ENCODE assay signal across 12 mouse cellular contexts in genomic region chr8:120051006-120051405, GRCm38 (mm10). TPM values are rescaled to one million over a fixed set of nuclear protein-coding genes. Genes with fewer than 3 reads are reported as not detected.
A peak's percentile ranks its signal among the peaks of the same experiment; 100 is the strongest.
DNase-seq lines count a peak whose midpoint lies in the region; ATAC-seq and TF ChIP-seq lines count a peak whose summit lies in the region.
"Had no signal": no experiment of that assay in that cellular context is flagged by ENCODE, and none has a peak within 500 bp of the region (broad histone marks: within the 10 kb centered on the region; RNA-seq: fewer than 3 reads in every experiment).

No protein-coding gene starts in this region.

- H3K9ac ChIP-seq in kidney, embryonic 15.5 days: no peak overlapping the region
- no peak overlapping the region for H3K9ac ChIP-seq in liver, embryonic 11.5 days (ENCODE audit: low read depth, low read length)
- H3K9ac ChIP-seq: hindbrain, embryonic 14.5 days; limb, embryonic 15.5 days had no signal

- no peak for ATAC-seq in kidney, embryonic 15.5 days (replicated peaks; ENCODE audit: low FRiP score)
- no peak for ATAC-seq in liver, embryonic 11.5 days (replicated peaks; ENCODE audit: low FRiP score)

- H3K27ac ChIP-seq in kidney, adult 2 months (ENCODE audit: insufficient read depth, low read depth, low read length): no peak overlapping the region
- no peak overlapping the region for H3K27ac ChIP-seq in kidney, embryonic 15.5 days
- H3K27ac ChIP-seq in thymus, adult 2 months (ENCODE audit: control insufficient read depth, insufficient read depth, low read length): peak overlapping the region; percentile 69
- H3K27ac ChIP-seq in liver, embryonic 11.5 days (ENCODE audit: low read depth, low read length): no peak overlapping the region
- H3K27ac ChIP-seq: hindbrain, embryonic 14.5 days had no signal

- no peaks in the 10 kb centered on the region for H3K27me3 ChIP-seq in kidney, adult 2 months (replicated peaks; ENCODE audit: control insufficient read depth, insufficient read depth, low read length)
- H3K27me3 ChIP-seq in kidney, embryonic 15.5 days: no peaks in the 10 kb centered on the region
- H3K27me3 ChIP-seq in thymus, adult 2 months (ENCODE audit: control insufficient read depth, insufficient read depth, low read length): no peaks in the 10 kb centered on the region
- H3K27me3 ChIP-seq in liver, embryonic 11.5 days (replicated peaks; ENCODE audit: control insufficient read depth, insufficient read depth, low read length): peaks cover 5% of the 10 kb centered on the region; the same call in 1 of the 2 replicates
- H3K27me3 ChIP-seq: limb, embryonic 15.5 days had no signal

- no peak overlapping the region for H3K4me2 ChIP-seq in kidney, embryonic 15.5 days
- no peak overlapping the region for H3K4me2 ChIP-seq in liver, embryonic 11.5 days
- H3K4me2 ChIP-seq: hindbrain, embryonic 14.5 days; limb, embryonic 15.5 days; midbrain, embryonic 11.5 days had no signal

- DNase-seq in kidney, adult 2 months: peak; percentile 70
- peak; percentile 91 for DNase-seq in Muller cell, postnatal 12 days (ENCODE audit: inconsistent ontology term)
- DNase-seq in fibroblast of lung, adult 2 months (ENCODE audit: low read depth): peak; percentile 50
- DNase-seq in thymus, adult 2 months: peak; percentile 58
- no peak for DNase-seq in embryo, embryonic 11 days
- no peak for DNase-seq in liver, embryonic 11.5 days (ENCODE audit: low spot score)
- DNase-seq: layer of hippocampus, adult 9-11 months had no signal

- H3K4me1 ChIP-seq in kidney, adult 2 months (ENCODE audit: control insufficient read depth, insufficient read depth, low read length): peaks cover 10% of the 10 kb centered on the region
- H3K4me1 ChIP-seq in kidney, embryonic 15.5 days: peaks cover 21% of the 10 kb centered on the region
- peaks cover 40% of the 10 kb centered on the region for H3K4me1 ChIP-seq in thymus, adult 2 months (replicated peaks; ENCODE audit: control insufficient read depth, insufficient read depth, low read length)
- H3K4me1 ChIP-seq in liver, embryonic 11.5 days (replicated peaks; ENCODE audit: control insufficient read depth, insufficient read depth, low read length): 0 out of 2 replicates have a peak, but pooled peaks cover 3% of the 10 kb centered on the region

- H3K36me3 ChIP-seq in kidney, adult 2 months (ENCODE audit: control insufficient read depth, insufficient read depth, low read length): no peaks in the 10 kb centered on the region
- no peaks in the 10 kb centered on the region for H3K36me3 ChIP-seq in kidney, embryonic 15.5 days
- no peaks in the 10 kb centered on the region for H3K36me3 ChIP-seq in thymus, adult 2 months (ENCODE audit: control insufficient read depth, insufficient read depth, low read length)
- no peaks in the 10 kb centered on the region for H3K36me3 ChIP-seq in liver, embryonic 11.5 days (ENCODE audit: control insufficient read depth, insufficient read depth, low read length)
- H3K36me3 ChIP-seq: limb, embryonic 15.5 days had no signal

- 21% methylated on average over 4 of the region's 4 CpGs for WGBS in kidney, adult 2 months
- WGBS in kidney, embryonic 15.5 days: 31% methylated on average over 4 of the region's 4 CpGs
- WGBS in thymus, adult 2 months: 4% methylated on average over 4 of the region's 4 CpGs
- 38% methylated on average over 4 of the region's 4 CpGs for WGBS in liver, embryonic 11.5 days

- no peak for TF ChIP-seq CTCF in kidney, adult 2 months (conservative IDR thresholded peaks at IDR 0.05; ENCODE audit: insufficient read depth, insufficient read length, low read depth, low read length)
- no peak for TF ChIP-seq CTCF in thymus, adult 2 months (IDR thresholded peaks at IDR 0.05; ENCODE audit: borderline replicate concordance, control insufficient read depth, extremely low read depth, insufficient read depth, low read length, poor library complexity)

- TF ChIP-seq POLR2A in kidney, adult 2 months (IDR thresholded peaks at IDR 0.05; ENCODE audit: low read depth, low read length): no peak
- TF ChIP-seq POLR2A in thymus, adult 2 months (IDR thresholded peaks at IDR 0.05; ENCODE audit: control insufficient read depth, extremely low read depth, insufficient read depth, low read length, poor library complexity): no peak

- H3K4me3 ChIP-seq in kidney, adult 2 months (ENCODE audit: insufficient read depth, low read depth, low read length): no peak overlapping the region
- H3K4me3 ChIP-seq in kidney, embryonic 15.5 days (replicated peaks): no peak overlapping the region
- no peak overlapping the region for H3K4me3 ChIP-seq in thymus, adult 2 months (ENCODE audit: control insufficient read depth, insufficient read depth, low read length)
- no peak overlapping the region for H3K4me3 ChIP-seq in liver, embryonic 11.5 days (ENCODE audit: low read depth, low read length)
- H3K4me3 ChIP-seq: erythroblast, embryonic 14.5 days; limb, embryonic 15.5 days had no signal

- no peaks in the 10 kb centered on the region for H3K9me3 ChIP-seq in kidney, embryonic 15.5 days (replicated peaks)
- no peaks in the 10 kb centered on the region for H3K9me3 ChIP-seq in liver, embryonic 11.5 days (ENCODE audit: control insufficient read depth, low read length)
- H3K9me3 ChIP-seq: limb, embryonic 15.5 days had no signal

RNA-seq across cellular contexts. Expression of gene Zdhhc7, which starts 50.3 kb away (rescaled TPM):
- 58.7 and 68.2 TPM in 2 replicates for polyA plus RNA-seq in kidney, adult 2 months (2012; rRNA removed)
- 31.9 and 34.3 TPM in 2 replicates for polyA plus RNA-seq in kidney, embryonic 15.5 days (2015; fragmentation: Nextera tagmentation; extraction: Ambion mirVana)
- polyA plus RNA-seq in thymus, adult 2 months (2012; rRNA removed): 93.4 and 94.2 TPM in 2 replicates
- 27.4 and 30.1 TPM in 2 replicates for polyA plus RNA-seq in liver, embryonic 11.5 days (2014; fragmentation: Nextera tagmentation; extraction: Ambion mirVana)

RNA-seq across cellular contexts. Expression of gene Crispld2, which starts 58.8 kb away (rescaled TPM):
- polyA plus RNA-seq in kidney, adult 2 months (2012; rRNA removed): 16.7 and 19.7 TPM in 2 replicates
- 7.7 and 11.1 TPM in 2 replicates for polyA plus RNA-seq in kidney, embryonic 15.5 days (2015; fragmentation: Nextera tagmentation; extraction: Ambion mirVana)
- polyA plus RNA-seq in thymus, adult 2 months (2012; rRNA removed): 7.6 TPM in 2 replicates
- 3.8 and 4.4 TPM in 2 replicates for polyA plus RNA-seq in liver, embryonic 11.5 days (2014; fragmentation: Nextera tagmentation; extraction: Ambion mirVana)
- polyA plus RNA-seq: erythroblast, embryonic 14.5 days had no signal

Comparison
In these comparisons a context has a peak if more than half of its experiments do, and no peak if none do; other contexts are left out.
1. DNase-seq: peak in kidney, adult 2 months (single experiment), Muller cell, postnatal 12 days (single experiment), fibroblast of lung, adult 2 months (single experiment) and thymus, adult 2 months (single experiment); none in embryo, embryonic 11 days (single experiment) and liver, embryonic 11.5 days (single experiment).